Mouse (Mus musculus) megakaryocyte, embryonic 14.5 days (primary cell): ENCODE measurements at regions not wholly inside any gene's neighbourhood (a gene's known extent, or its start where the extent isn't known, plus 50 kb on each side); places are given as distances from the start of the nearest gene placed in this dataset.

Experiments
- H3K27me3 ChIP-seq: replicated peaks from 2 replicates; pipeline ENCODE3; 2012; ENCODE audit warnings: inconsistent platforms
- H3K36me3 ChIP-seq: replicated peaks from 2 replicates; pipeline ENCODE3; 2012; ENCODE audit warnings: low read length, inconsistent platforms, mixed read lengths
- H3K4me1 ChIP-seq: 2 replicates; pipeline ENCODE4 v1.6.1; 2012; ENCODE audit warnings: inconsistent platforms
- H3K4me3 ChIP-seq: replicated peaks from 2 replicates; pipeline ENCODE3; 2012; ENCODE audit warnings: moderate library complexity, mild to moderate bottlenecking, inconsistent platforms
- H3K9me3 ChIP-seq: 2 replicates; pipeline ENCODE4 v1.6.1; 2012; ENCODE audit warnings: inconsistent platforms
- FLI1 ChIP-seq: IDR thresholded peaks from 2 replicates; pipeline ENCODE4 v1.6.1; 2012; ENCODE audit warnings: low read length, inconsistent platforms, mixed read lengths
- GATA1 ChIP-seq: IDR thresholded peaks from 3 replicates; pipeline ENCODE4 v1.6.1; 2012; ENCODE audit warnings: mixed read lengths, low read length, inconsistent platforms, borderline replicate concordance

DNA sequence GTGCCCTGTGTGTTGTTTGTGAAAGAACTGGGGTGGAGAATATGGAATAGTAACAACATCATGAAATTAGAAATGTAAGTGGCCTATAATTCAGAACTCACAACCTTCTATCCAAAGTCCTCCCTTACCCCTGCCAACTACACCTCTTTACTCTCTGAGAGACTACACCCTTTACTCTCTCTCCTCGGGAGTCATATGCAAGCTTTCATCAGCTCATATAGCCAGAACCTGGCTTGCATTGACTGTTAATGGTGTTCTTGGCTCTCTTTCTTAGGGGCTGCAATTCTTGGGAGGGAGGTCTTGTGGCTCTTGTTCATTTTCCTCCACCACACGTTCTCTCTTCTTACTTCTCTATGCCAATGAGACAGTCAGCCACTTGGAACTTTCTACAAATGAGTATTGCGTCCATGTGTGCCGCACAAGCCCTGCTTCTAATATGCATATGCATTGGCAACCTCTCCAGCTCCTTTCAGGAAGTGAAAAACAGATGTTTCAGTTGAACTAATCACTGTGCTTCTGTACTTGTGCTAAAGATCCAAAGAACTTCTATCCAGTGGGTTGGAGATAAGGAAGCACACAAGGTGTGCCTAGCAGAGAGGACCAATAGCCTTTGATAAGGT lies 265.3 kb downstream of the Trib2 start:
- Histone ChIP-seq H3K36me3 (no peaks in the 10 kb centered on the region), H3K4me1 (no peaks in the 10 kb centered on the region), H3K4me3 (no peak overlapping the region), H3K27me3 (no peaks in the 10 kb centered on the region), H3K9me3 (no peaks in the 10 kb centered on the region)
- TF ChIP-seq FLI1 (no peak), GATA1 (no peak)

DNA sequence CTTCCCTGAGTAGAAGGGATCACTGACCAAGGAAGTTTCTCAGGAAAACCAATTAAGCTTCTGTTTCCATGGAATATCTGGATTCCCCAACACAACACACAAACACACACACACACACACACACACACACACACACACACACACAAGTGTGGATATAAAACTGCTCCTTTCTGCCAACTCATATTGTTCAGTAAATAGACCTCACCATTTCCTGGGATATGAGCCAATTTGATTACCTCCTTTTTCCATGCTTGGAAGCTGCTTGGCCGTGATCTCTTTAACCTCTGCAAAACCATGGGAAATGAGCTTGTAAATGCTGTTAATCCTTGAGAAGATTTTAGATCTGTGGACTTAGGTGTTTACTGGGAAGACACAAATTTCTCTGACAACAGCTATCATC lies 272.4 kb downstream of the Trib2 start:
- Histone ChIP-seq H3K27me3 (no peaks in the 10 kb centered on the region), H3K9me3 (no peaks in the 10 kb centered on the region), H3K4me3 (no peak overlapping the region), H3K4me1 (no peaks in the 10 kb centered on the region), H3K36me3 (no peaks in the 10 kb centered on the region)
- TF ChIP-seq GATA1 (no peak), FLI1 (no peak)

DNA sequence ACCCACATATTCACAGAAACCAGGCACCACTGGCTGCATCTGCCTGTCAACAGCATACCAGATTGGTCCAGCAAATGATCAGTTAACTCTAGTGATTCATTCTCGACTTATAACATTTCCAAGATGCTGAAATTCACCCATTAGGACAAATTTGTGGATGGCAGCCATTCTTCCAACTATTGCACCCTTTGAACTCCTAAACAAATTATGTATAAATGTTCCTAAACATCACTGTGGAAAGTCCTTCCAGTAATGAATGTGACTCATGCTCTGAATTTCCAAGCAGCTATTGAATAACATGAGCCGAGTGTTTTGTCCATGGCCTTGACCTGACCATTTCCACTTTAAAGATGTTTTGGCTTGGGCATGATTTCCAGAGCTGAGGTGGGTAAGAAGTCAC lies 274.2 kb downstream of the Trib2 start:
- no peak overlapping the region for H3K4me3 ChIP-seq
- H3K9me3 ChIP-seq, result no peaks in the 10 kb centered on the region
- H3K4me1 ChIP-seq, result no peaks in the 10 kb centered on the region
- no peaks in the 10 kb centered on the region for H3K36me3 ChIP-seq
- no peak for TF ChIP-seq FLI1
- TF ChIP-seq GATA1, result no peak
- no peaks in the 10 kb centered on the region for H3K27me3 ChIP-seq

GRCm38 (mm10) chr12:15536852-15537368 lies 279.8 kb downstream of the Trib2 start:
- Histone ChIP-seq H3K4me3 (no peak overlapping the region), H3K27me3 (peaks cover 1% of the 10 kb centered on the region), H3K9me3 (no peaks in the 10 kb centered on the region), H3K4me1 (peaks cover 4% of the 10 kb centered on the region; the same call in 1 of the 2 replicates), H3K36me3 (no peaks in the 10 kb centered on the region)
- TF ChIP-seq GATA1 (no peak), FLI1 (no peak)

- Histone ChIP-seq H3K9me3 (no peaks in the 10 kb centered on the region), H3K4me1 (peaks cover 4% of the 10 kb centered on the region; the same call in 1 of the 2 replicates), H3K36me3 (no peaks in the 10 kb centered on the region), H3K27me3 (peaks cover 1% of the 10 kb centered on the region), H3K4me3 (no peak overlapping the region)
- TF ChIP-seq GATA1 (no peak), FLI1 (no peak)
These were observed 280.5 kb downstream of the Trib2 start for GRCm38 (mm10) chr12:15536247-15536646.

- no peak overlapping the region for H3K4me3 ChIP-seq
- H3K36me3 ChIP-seq, result no peaks in the 10 kb centered on the region
- TF ChIP-seq GATA1 (no peak), FLI1 (no peak)
- H3K9me3 ChIP-seq, result no peaks in the 10 kb centered on the region
- peaks cover 4% of the 10 kb centered on the region; the same call in 1 of the 2 replicates for H3K4me1 ChIP-seq
- peaks cover 1% of the 10 kb centered on the region for H3K27me3 ChIP-seq
These were observed 280.9 kb downstream of the Trib2 start for GRCm38 (mm10) chr12:15535822-15536221.

GRCm38 (mm10) chr12:15520783-15521407 lies 295.8 kb downstream of the Trib2 start:
- H3K9me3 ChIP-seq, result no peaks in the 10 kb centered on the region
- no peaks in the 10 kb centered on the region for H3K27me3 ChIP-seq
- H3K36me3 ChIP-seq, result no peaks in the 10 kb centered on the region
- TF ChIP-seq FLI1 (no peak), GATA1 (no peak)
- H3K4me3 ChIP-seq, result no peak overlapping the region
- H3K4me1 ChIP-seq, result 0 out of 2 replicates have a peak, but pooled peaks cover 2% of the 10 kb centered on the region

GRCm38 (mm10) chr12:15511994-15512393 lies 304.7 kb downstream of the Trib2 start:
- no peaks in the 10 kb centered on the region for H3K27me3 ChIP-seq
- no peaks in the 10 kb centered on the region for H3K4me1 ChIP-seq
- H3K36me3 ChIP-seq, result no peaks in the 10 kb centered on the region
- TF ChIP-seq FLI1, result no peak
- no peak for TF ChIP-seq GATA1
- H3K4me3 ChIP-seq, result no peak overlapping the region
- H3K9me3 ChIP-seq, result no peaks in the 10 kb centered on the region

GRCm38 (mm10) chr12:15507576-15507975 lies 309.1 kb downstream of the Trib2 start:
- H3K27me3 ChIP-seq, result no peaks in the 10 kb centered on the region
- no peak overlapping the region for H3K4me3 ChIP-seq
- TF ChIP-seq GATA1, result no peak
- no peak for TF ChIP-seq FLI1
- no peaks in the 10 kb centered on the region for H3K36me3 ChIP-seq
- no peaks in the 10 kb centered on the region for H3K4me1 ChIP-seq
- H3K9me3 ChIP-seq, result no peaks in the 10 kb centered on the region

- Histone ChIP-seq H3K4me3 (no peak overlapping the region), H3K9me3 (no peaks in the 10 kb centered on the region), H3K4me1 (no peaks in the 10 kb centered on the region), H3K36me3 (no peaks in the 10 kb centered on the region), H3K27me3 (no peaks in the 10 kb centered on the region)
- no peak for TF ChIP-seq GATA1
- no peak for TF ChIP-seq FLI1
These were observed 323.1 kb downstream of the Trib2 start for GRCm38 (mm10) chr12:15493640-15494039.

DNA sequence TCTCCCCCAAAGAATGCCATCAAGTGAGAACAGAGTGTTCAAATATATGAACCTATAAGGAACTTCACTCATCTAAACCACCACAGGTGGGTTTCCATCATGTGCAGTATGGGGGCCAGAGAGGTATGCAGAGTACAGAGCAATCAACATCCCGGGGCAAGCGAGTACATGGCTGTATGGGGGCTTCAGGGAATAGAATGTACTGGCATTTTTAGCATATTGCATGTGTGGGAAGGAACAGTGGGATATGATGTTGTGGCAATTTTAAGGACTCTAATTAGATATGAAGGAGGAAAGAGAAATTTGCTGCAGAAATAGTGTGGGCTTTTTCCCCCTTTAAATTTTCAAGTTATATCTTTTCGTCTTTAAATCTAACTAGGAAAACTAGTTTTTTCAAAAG lies 344.0 kb downstream of the Trib2 start:
- TF ChIP-seq FLI1 (no peak), GATA1 (no peak)
- H3K27me3 ChIP-seq, result no peaks in the 10 kb centered on the region
- H3K4me1 ChIP-seq, result no peaks in the 10 kb centered on the region

More for the DNA sequence above, 344.0 kb downstream of the Trib2 start:
- no peaks in the 10 kb centered on the region for H3K36me3 ChIP-seq
- H3K4me3 ChIP-seq, result no peak overlapping the region
- H3K9me3 ChIP-seq, result no peaks in the 10 kb centered on the region
